Comparison of ENCODE assay signal across 12 mouse cellular contexts in genomic region chr11:79778522-79778921, GRCm38 (mm10).
DNase-seq lines count a peak whose midpoint lies in the region; TF ChIP-seq lines count a peak whose summit lies in the region.
"Had no signal": no experiment of that assay in that cellular context is flagged by ENCODE, and none has a peak within 500 bp of the region (broad histone marks: within the 10 kb centered on the region; RNA-seq: fewer than 3 reads in every experiment).

No protein-coding gene starts in this region.

- H3K4me1 ChIP-seq in thymus, adult 2 months (replicated peaks; ENCODE audit: control insufficient read depth, insufficient read depth, low read length) = no peaks in the 10 kb centered on the region

- TF ChIP-seq CTCF in thymus, adult 2 months (IDR thresholded peaks at IDR 0.05; ENCODE audit: borderline replicate concordance, control insufficient read depth, extremely low read depth, insufficient read depth, low read length, poor library complexity) = no peak

- H3K27ac ChIP-seq in thymus, adult 2 months (ENCODE audit: control insufficient read depth, insufficient read depth, low read length) = no peak overlapping the region
- H3K27ac ChIP-seq: embryonic facial prominence, embryonic 13.5 days; hindbrain, postnatal 0 days had no signal

- H3K36me3 ChIP-seq in thymus, adult 2 months (ENCODE audit: control insufficient read depth, insufficient read depth, low read length) = no peaks in the 10 kb centered on the region
- H3K36me3 ChIP-seq: embryonic facial prominence, embryonic 13.5 days had no signal

- peak; percentile 30 to 49 for DNase-seq in heart, adult 18-20 months
- no peak for DNase-seq in heart, postnatal 25 days (ENCODE audit: low spot score)
- DNase-seq in ovary, postnatal 36 days (ENCODE audit: low spot score) = peak; percentile 32
- DNase-seq in ovary, postnatal 10 days (ENCODE audit: low spot score) = no peak
- DNase-seq in heart, postnatal 4 days = peak; percentile 49
- no peak for DNase-seq in urinary bladder, postnatal 4 days (ENCODE audit: low spot score in 2 of 2)
- no peak for DNase-seq in layer of hippocampus, adult 18-20 months (ENCODE audit: low spot score in 2 of 2)
- DNase-seq in thymus, adult 2 months = no peak
- DNase-seq: cerebellum, adult 18-20 months had no signal

- TF ChIP-seq POLR2A in thymus, adult 2 months (IDR thresholded peaks at IDR 0.05; ENCODE audit: control insufficient read depth, extremely low read depth, insufficient read depth, low read length, poor library complexity) = no peak

- WGBS in thymus, adult 2 months = 89% methylated on average over 5 of the region's 5 CpGs

- intact Hi-C loops in heart, postnatal 25 days (cut with DNase I) = no loop called here

- H3K27me3 ChIP-seq in thymus, adult 2 months (ENCODE audit: control insufficient read depth, insufficient read depth, low read length) = no peaks in the 10 kb centered on the region
- H3K27me3 ChIP-seq: CH12.LX; embryonic facial prominence, embryonic 13.5 days had no signal

- H3K4me3 ChIP-seq in thymus, adult 2 months (ENCODE audit: control insufficient read depth, insufficient read depth, low read length) = no peak overlapping the region
- H3K4me3 ChIP-seq: embryonic facial prominence, embryonic 13.5 days had no signal

Comparison
In these comparisons a context has a peak if more than half of its experiments do, and no peak if none do; other contexts are left out.
1. DNase-seq: peak in heart, adult 18-20 months (2 of 2), ovary, postnatal 36 days (single experiment) and heart, postnatal 4 days (single experiment); none in heart, postnatal 25 days (single experiment), ovary, postnatal 10 days (single experiment), urinary bladder, postnatal 4 days (0 of 2), layer of hippocampus, adult 18-20 months (0 of 2) and thymus, adult 2 months (single experiment).